Mouse (Mus musculus): ENCODE data around the gene Nepro.

The Nepro gene

DNA sequence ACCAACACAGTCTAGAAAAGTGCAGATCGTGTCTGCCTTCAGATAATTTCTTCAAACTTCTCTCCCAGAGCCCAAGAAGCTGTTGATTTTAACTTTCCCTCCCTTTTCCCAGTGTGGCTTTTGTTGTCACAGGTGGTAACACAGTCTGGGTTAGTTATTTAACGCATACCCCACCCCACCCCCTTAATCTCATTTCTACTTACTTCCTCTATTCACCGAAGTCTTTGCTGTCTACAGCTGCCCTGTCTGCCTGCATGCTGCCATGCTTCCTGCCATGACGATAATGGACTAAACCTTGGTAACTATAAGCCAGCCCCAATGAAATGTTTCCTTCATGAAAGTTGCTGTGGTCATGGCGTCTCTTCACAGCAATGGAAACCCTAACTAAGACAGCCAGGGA, 21.8 kb upstream of the Nepro start:
- in situ Hi-C loops (cut with MboI; ENCODE audit: unreplicated experiment in 2 of 2) = loop anchor here in 1 of 2 experiments (25.0 kb wide), 1 partner anchor 465 kb away; no protein-coding TSS in a partner anchor

DNA sequence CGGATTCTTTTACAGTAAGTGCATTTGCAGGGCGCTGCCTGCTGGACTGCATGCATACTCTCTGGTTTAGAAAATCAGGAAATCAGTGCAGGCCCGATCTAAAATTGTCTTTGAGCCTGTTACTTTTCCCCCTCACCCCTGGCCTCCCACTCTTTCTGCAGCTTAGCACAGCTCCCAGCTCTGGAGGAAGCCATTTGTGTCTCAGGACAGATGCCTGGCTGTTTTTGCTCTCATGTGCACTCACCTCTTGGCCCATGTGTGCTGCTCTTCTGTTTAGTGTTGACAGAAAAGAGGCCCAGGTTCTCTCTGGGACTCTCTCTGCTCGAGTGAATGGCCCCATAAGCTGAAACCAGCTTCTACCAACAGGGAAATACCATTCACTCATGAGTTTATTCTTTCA, 20.6 kb upstream of the Nepro start:
- in situ Hi-C loops (cut with MboI; ENCODE audit: unreplicated experiment in 2 of 2) = loop anchor here in 1 of 2 experiments (25.0 kb wide), 1 partner anchor 466 kb away; no protein-coding TSS in a partner anchor

DNA sequence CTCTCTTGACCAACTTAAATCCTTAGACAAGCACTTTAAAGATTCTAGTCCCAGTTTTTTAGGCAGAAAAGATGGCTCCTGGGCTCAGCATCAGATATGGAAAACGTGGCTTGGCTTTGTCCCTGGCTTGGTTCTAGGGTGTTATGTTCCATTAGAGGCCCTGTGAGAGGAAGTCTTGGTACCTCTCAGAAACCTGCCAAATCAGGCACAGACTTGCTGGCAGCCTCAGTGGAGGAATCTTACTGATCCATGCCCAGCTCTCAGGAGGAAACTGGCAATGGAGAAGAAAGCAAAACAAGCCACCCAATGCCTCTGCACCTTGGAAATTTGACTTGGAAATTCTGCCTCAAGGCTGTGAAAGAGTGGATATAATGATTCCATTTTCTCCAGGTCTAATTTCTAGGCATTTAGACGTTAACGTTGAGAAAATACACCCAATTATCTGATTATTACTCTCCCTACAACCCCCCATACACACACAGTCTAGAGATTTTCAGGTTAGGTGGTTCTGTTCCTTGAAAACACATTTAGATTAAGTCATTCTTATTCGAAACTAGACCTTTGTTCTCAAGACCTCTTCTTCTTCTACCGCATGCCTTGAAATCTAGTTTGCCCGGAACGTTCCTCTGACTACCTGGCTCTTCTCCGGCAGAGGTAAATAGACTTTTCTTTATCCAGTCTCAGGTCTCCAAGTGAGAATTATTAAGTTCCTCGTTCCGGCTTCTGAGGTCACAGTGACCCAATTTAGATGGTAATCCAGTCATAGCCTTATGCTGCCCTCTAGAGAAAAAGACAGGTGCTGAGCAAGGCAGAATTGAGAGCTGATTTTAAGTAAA, 7.6 kb upstream of the Nepro start:
- in situ Hi-C loops (cut with MboI; ENCODE audit: unreplicated experiment in 2 of 2) = loop anchor here in 1 of 2 experiments (10.0 to 25.0 kb wide), 2 partner anchors 232 to 479 kb away; no protein-coding TSS in a partner anchor

DNA sequence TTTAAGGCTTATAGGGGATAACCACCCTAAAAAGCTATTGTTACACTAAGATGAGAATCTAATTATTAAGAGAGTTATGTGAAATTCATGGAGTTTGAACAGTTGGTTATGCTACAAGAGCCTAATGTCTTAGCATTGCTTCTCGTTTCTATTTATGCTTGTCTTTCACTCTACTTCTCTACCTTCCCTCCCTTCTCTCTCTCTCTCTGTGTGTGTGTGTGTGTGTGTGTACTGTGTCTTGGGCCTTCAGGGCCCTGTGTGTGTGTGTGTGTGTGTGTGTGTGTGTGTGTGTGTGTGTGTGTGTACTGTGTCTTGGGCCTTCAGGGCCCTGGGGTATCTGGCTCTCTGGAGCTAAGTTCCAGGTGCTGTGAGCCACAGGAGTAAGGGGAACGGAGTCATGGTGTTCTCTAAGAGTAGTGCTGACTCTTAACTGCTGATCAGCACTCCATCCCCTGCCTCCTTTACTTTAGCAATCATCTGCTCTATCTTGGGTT, 6.9 kb upstream of the Nepro start:
- in situ Hi-C loops (cut with MboI; ENCODE audit: unreplicated experiment in 2 of 2) = loop anchor here in 1 of 2 experiments (10.0 to 25.0 kb wide), 2 partner anchors 232 to 480 kb away; no protein-coding TSS in a partner anchor

DNA sequence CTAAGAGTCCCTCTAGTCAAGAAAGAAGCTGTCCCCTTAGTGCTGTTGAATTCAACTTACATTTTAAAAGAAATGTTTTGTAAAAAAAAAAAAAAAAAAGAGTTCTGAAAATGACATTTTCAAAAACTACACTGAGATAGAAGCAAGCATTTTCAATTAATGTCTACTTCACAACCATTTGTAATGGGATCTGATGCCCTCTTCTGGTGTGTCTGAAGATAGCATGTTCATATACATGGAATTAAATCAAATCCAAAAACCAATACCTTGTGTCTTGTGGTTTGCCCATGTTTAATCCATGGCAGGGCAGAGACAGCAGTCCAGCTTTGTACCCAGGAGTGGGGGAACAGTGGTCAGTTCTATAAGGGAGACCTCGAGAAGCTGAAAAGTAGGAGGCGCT, 6.3 kb upstream of the Nepro start:
- in situ Hi-C loops (cut with MboI; ENCODE audit: unreplicated experiment in 2 of 2) = loop anchor here in 1 of 2 experiments (10.0 to 25.0 kb wide), 2 partner anchors 233 to 481 kb away; no protein-coding TSS in a partner anchor

DNA sequence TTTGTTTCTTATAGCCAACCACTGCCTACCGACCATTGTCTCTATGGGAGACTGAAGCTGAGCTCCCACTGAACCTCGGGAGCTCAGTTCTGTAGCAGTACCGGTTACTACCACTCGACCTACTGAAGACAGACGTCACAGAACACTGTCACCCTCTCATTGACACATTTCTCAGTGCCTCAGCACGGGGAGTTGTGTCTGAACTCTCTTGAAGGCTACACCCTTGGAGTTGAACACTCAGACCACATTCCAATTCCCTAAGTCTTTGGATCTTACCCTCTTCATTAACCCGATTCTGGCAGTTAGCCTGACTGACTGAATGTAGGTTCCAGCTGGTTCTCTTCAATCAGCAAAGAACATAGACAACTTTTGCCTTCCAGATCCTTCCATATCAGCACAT, 4.8 kb upstream of the Nepro start:
- in situ Hi-C loops (cut with MboI; ENCODE audit: unreplicated experiment in 2 of 2) = loop anchor here in 1 of 2 experiments (10.0 to 25.0 kb wide), 2 partner anchors 235 to 482 kb away; no protein-coding TSS in a partner anchor

DNA sequence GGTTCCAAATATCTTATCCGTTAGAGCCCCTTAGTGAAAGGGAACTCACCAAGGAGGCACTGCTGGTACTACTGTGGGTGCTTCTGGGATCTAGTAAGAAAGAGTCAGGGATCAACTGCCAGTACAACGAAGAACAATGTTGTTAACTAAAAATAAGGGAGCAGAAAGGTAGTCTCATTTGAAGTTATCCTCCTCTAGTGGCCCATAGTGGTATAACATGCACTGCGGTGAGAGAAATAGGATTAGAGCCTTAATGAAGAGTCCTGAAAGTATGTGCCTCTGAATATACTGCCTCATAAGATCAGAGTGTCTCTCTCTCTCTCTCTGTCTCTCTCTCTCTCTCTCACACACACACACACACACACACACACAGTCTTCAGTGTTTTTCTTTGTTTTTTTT, 3.6 kb upstream of the Nepro start:
- in situ Hi-C loops (cut with MboI; ENCODE audit: unreplicated experiment in 2 of 2) = loop anchor here (10.0 to 25.0 kb wide), 6 partner anchors 304 to 1024 kb away; partner anchors contain the start of genes Abhd10 (in 1 of the 2), Atg3 (in 1 of the 2) and Slc35a5 (in 1 of the 2)

DNA sequence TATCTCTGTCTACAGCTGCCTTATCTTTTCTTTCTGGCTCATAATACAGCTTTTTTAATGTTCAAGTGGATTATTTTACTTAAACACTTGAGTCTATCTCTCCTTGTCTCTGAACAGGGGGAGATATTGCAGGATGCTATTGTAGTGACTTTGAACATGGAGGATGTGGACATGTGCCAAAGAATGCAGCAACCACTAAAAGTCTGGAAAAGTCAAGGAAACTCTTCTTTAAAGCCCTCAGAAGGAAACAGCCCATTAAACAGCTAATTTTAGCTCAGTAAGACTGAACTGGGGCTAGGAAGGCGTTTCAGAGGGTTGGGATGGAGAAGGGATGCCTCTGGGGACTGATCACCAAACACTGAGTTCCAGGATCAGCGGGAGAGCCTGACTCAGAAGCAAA, 1.4 kb upstream of the Nepro start:
- in situ Hi-C loops (cut with MboI; ENCODE audit: unreplicated experiment in 2 of 2) = loop anchor here (10.0 to 25.0 kb wide), 6 partner anchors 302 to 1022 kb away; partner anchors contain the start of genes Abhd10 (in 1 of the 2), Atg3 (in 1 of the 2) and Slc35a5 (in 1 of the 2)

DNA sequence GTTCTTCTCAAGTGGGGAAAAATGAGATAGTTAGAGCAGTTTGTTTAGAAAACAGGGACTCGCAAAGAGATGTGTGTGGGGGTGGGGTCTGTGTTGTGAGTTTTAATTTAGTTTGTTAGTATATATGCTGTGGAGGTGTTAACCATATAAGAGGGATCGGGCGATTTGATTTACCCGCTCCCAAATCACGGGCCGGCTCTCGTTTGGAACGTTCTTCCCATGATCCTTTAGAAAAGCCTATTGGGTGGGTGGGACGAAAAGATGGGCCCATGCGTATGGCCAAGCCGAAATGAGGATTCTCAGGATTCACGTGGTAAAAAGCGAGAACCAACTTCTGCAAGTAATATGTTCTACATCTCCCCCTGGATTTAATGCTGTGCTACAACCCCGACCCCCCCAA, 746 bp downstream of the Nepro start:
- in situ Hi-C loops (cut with MboI; ENCODE audit: unreplicated experiment in 2 of 2) = loop anchor here (10.0 to 25.0 kb wide), 9 partner anchors 300 to 1838 kb away; partner anchors contain the start of genes Atp6v1a (in 2 of the 2), Naa50 (in 2 of the 2), Abhd10 (in 1 of the 2) and Atg3 (in 1 of the 2)

DNA sequence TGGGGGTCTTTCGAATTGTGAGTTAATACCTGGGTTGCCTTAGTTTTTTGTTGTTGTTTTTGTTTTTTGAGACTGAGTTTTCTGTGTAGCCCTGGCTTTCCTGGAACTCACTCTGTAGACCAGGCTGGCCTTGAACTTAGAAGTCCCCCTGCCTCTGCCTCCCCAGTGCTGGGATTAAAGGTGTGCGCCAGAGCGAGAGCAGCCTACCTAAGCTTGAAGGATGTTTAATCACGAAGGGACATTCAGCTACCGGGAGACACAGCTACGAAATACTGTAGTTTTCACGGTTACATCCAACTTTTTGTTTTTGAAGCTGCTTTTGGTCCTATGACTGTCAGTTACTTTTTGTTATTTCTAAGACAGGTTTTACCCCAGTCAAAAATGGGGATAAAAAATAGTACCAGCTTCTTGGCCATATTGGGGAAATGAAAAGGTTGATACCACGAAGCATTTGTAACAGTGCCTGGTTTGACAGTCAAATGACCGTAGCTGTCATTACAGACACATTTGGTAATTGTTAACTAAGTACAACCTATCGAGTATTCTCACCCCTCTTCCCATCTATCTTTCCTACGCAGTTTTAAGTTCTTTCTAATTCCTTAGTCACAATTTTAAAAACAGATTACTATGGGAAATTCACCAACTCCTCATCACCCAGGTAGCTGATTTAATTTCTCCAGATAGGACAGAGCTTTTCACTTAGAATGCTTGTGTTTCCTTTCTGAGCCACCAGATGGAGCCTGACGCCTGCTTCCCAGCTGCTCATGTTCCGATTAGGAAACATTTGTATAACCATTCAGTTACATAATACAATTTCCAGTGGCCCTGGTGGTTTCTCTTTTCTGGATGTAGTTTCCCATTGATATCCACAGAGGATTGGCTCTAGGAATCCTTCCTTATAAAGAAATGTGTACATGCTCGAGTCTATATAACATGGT, 1.5 kb downstream of the Nepro start:
- in situ Hi-C loops (cut with MboI; ENCODE audit: unreplicated experiment in 2 of 2) = loop anchor here (10.0 to 25.0 kb wide), 8 partner anchors 299 to 1838 kb away; partner anchors contain the start of genes Atp6v1a (in 2 of the 2), Naa50 (in 2 of the 2), Abhd10 (in 1 of the 2) and Atg3 (in 1 of the 2)

DNA sequence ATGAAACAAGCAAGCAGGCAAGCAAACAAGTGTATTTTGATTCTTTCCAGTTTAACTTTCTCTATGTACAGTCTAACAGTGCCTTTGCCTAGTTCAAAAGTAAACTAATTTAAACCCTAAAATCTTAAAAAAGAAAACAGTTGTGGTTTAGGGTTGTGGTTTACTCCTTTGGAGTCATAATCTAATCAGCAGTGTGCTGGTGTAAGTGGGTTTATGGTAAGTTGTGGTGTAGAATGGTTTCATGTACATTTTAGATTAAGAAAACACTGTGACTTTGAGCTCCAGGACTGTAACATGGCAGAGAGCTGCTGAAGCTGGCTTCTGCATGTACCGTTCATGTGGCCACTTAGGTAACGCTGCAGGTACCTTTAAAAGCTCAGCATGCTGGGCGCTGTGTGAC, 3.4 kb downstream of the Nepro start:
- in situ Hi-C loops (cut with MboI; ENCODE audit: unreplicated experiment in 2 of 2) = loop anchor here (10.0 to 25.0 kb wide), 8 partner anchors 297 to 1840 kb away; partner anchors contain the start of genes Atp6v1a (in 2 of the 2), Naa50 (in 2 of the 2), Abhd10 (in 1 of the 2) and Atg3 (in 1 of the 2)

DNA sequence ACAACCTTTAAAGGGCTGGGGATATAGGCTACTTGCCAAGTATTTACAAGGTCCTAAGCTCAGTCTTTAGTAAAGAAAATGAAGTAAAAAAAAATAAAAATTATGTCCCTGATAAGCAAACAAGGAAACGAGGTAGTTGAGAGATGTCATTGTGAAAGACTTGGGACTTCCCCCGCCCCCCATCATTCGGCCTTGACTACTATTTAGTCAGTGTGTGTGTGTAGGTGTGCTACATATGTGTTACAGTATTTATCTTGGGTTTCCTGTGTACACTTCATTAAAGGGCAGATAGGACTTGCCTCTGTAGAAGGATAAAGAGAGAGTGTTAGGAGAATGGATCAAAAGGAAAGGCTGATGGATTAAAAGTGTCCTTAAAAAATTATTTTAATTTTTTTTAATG, 10.0 kb downstream of the Nepro start:
- in situ Hi-C loops (cut with MboI; ENCODE audit: unreplicated experiment in 2 of 2) = loop anchor here (25.0 kb wide), 3 partner anchors 597 to 1847 kb away; partner anchors contain the start of genes Atp6v1a (in 2 of the 2), Naa50 (in 2 of the 2), Plcxd2 (in 1 of the 2) and Zbtb20 (in 1 of the 2)

DNA sequence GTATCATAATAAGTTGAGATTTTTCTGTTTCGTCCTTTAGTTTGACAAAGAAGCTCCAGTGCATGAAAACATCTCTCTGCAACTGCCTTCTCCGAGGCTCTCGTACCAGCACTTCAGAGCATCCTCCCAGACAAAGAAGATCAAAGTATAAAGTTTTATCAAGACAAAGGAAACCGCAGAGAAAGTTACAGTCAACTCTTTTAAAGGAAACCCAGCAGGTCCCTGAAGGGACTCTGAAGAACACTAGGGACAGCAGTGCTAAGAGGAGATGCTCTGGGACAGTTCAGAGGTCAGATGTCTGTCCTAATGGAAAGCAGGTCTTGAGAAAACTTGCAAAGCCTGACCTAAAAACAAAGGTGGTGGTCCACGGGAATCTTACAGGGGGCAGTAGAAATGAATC, 11.6 kb downstream of the Nepro start:
- in situ Hi-C loops (cut with MboI; ENCODE audit: unreplicated experiment in 2 of 2) = loop anchor here (25.0 kb wide), 3 partner anchors 598 to 1848 kb away; partner anchors contain the start of genes Atp6v1a (in 2 of the 2), Naa50 (in 2 of the 2), Plcxd2 (in 1 of the 2) and Zbtb20 (in 1 of the 2)

DNA sequence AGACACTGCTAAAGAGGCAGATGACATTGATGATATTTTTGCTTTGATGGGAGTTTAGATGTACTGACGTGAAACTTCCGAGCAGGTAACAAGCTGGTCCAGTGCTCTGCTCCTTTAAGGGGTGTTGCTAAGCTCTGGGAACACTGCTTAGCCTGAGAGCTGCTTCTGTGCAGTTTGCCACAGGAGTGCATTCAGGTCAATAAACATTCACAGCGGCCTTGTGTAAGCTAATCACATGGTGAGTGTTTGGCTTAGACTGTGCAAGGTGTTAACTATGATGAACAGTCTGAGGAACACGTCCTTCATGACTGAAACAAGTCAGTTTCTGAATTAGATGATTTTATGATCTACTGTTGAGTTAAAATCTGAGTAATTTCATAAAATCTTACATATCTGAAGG, 12.0 kb downstream of the Nepro start:
- in situ Hi-C loops (cut with MboI; ENCODE audit: unreplicated experiment in 2 of 2) = loop anchor here (25.0 kb wide), 3 partner anchors 599 to 1849 kb away; partner anchors contain the start of genes Atp6v1a (in 2 of the 2), Naa50 (in 2 of the 2), Plcxd2 (in 1 of the 2) and Zbtb20 (in 1 of the 2)

DNA sequence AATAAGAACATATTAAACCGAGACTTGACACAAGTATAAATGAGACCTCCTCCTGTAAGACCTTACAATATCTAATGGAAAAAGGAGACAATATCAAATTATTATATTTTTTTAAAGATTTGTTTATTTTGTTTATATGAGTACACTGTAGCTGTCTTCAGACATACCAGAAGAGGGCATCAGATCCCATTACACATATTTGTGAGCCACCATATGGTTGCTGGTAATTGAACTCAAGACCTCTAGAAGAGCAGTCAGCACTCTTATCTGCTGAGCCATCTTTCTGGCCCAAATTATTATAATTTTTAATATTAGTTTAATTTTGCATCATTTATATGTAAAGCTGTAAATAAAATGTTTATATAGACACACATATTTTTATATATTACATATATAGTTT, 18.7 kb downstream of the Nepro start:
- in situ Hi-C loops (cut with MboI; ENCODE audit: unreplicated experiment in 2 of 2) = loop anchor here (10.0 to 25.0 kb wide), 6 partner anchors 412 to 1855 kb away; partner anchors contain the start of genes Atp6v1a (in 2 of the 2), Naa50 (in 2 of the 2), Atg3 (in 1 of the 2) and Plcxd2 (in 1 of the 2)

DNA sequence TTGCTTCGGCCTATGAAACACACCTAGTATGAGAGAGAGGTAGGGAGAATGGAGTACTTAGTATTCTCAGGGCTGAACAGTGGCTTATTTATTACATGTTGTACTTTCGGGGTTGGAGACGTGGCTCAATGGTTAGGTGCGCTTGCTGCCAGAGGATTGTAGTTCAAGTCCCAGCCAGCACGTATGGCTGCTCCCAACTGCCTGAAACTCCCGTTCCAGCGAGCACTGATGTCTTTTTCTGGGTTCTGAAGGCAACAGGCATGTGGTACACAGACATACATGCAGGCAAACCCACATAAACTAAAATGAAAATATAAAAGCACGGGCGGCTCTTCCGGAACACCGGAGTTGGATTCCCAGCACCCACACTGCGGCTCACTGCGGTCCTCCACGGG, 21.4 kb downstream of the Nepro start:
- in situ Hi-C loops (cut with MboI; ENCODE audit: unreplicated experiment in 2 of 2) = loop anchor here (10.0 to 25.0 kb wide), 6 partner anchors 409 to 1858 kb away; partner anchors contain the start of genes Atp6v1a (in 2 of the 2), Naa50 (in 2 of the 2), Atg3 (in 1 of the 2) and Plcxd2 (in 1 of the 2)

DNA sequence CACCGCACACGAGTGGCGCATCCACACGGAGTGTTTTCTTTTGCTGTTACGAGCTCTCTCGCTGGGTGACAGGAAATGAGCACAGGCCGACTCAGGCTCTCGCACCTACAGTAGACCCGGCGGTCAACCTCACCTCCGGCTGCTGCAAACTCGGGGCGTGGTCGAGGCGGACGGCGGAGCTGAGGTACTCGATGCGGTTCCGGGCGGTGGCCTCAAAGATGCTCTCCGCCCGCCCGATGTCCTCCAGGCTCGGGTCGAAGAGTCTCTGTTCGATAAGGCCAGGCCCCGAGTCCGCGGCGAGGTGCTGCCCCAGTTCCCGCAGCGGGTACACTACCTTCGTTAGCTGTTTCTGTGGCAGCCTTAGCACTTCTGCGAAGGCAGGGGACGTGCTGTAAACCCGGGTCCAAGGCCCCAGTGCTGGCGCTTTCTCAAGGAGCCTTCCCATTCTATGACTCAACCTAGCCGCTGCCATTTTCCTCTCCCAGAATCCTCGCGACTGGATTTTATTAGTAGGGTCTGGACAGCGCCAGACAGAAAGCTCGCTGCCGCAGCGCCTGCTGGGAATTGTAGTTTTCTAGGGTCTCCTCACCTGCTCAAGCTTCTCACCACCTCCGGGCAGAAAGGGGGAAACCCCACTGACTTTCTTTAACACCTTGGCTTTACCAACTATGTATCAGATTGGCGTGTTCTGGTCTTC, 21.9 kb downstream of the Nepro start, which contains the start of gene Gtpbp8:
Gene Gtpbp8, minus strand, starts transcription at position 498 of the 697 bp plus-strand sequence.
- in situ Hi-C loops (cut with MboI; ENCODE audit: unreplicated experiment in 2 of 2) = loop anchor here (10.0 to 25.0 kb wide), 6 partner anchors 409 to 1859 kb away; partner anchors contain the start of genes Atp6v1a (in 2 of the 2), Naa50 (in 2 of the 2), Atg3 (in 1 of the 2) and Plcxd2 (in 1 of the 2)

DNA sequence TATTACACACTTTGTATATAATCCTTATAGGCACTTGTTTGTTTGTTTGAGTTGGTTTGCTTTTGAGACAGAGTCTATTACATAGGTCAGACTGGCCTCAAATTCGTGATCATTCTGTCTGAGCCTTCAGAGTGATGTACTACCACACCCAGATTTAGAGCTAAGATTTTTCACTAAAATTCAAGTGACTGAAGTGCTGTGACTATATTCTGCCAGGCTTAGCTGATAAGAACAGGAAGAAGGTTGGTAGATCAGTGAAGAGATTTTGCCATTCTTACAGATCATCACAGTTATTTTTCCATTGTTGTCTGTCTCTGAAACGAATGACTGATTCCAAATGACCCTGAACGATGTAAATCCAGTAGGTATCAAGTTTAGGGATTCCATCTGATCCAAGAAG, 23.9 kb downstream of the Nepro start:
- in situ Hi-C loops (cut with MboI; ENCODE audit: unreplicated experiment in 2 of 2) = loop anchor here (10.0 to 25.0 kb wide), 6 partner anchors 407 to 1861 kb away; partner anchors contain the start of genes Atp6v1a (in 2 of the 2), Naa50 (in 2 of the 2), Atg3 (in 1 of the 2) and Plcxd2 (in 1 of the 2)
